Mouse (Mus musculus) forebrain, embryonic 11.5 days (tissue): ENCODE data around the gene Igsf23. TPM values are rescaled to one million over a fixed set of nuclear protein-coding genes. Genes with fewer than 3 reads are reported as not detected.
A peak's percentile ranks its signal among the peaks of the same experiment; 100 is the strongest.

Experiments
- ATAC-seq: fragments of 200-750 bp; cut with Nextera tagmentation; replicated peaks from 2 replicates; pipeline ENCODE4 v1.8.0; 2017; ENCODE audit warnings: moderate TSS enrichment; ENCODE audit not compliant: low FRiP score
- DNase-seq: peaks from one replicate; pipeline ENCODE4 v3.0.0-alpha.2; 2017; ENCODE audit warnings: low spot score
- H3K27ac ChIP-seq: fragments of 300-500 bp; sonication (generic); 2 replicates; pipeline ENCODE4 v1.5.1; 2014; ENCODE audit warnings: low read depth, low read length
- H3K27me3 ChIP-seq: fragments of 300-500 bp; sonication (generic); 2 replicates; pipeline ENCODE4 v1.6.1; 2014; ENCODE audit warnings: mild to moderate bottlenecking, low read length, mixed read lengths; ENCODE audit not compliant: control insufficient read depth, insufficient read depth
- H3K36me3 ChIP-seq: fragments of 300-500 bp; sonication (generic); 2 replicates; pipeline ENCODE4 v1.6.1; 2014; ENCODE audit warnings: mild to moderate bottlenecking, low read length, moderate library complexity, mixed read lengths; ENCODE audit not compliant: control insufficient read depth, insufficient read depth
- H3K4me1 ChIP-seq: fragments of 300-500 bp; sonication (generic); replicated peaks from 2 replicates; pipeline ENCODE4 v1.6.1; 2014; ENCODE audit warnings: low read length, mixed read lengths; ENCODE audit not compliant: control insufficient read depth, insufficient read depth
- H3K4me2 ChIP-seq: fragments of 300-500 bp; sonication (generic); 2 replicates; pipeline ENCODE4 v1.6.1; 2014; ENCODE audit warnings: low read depth, mild to moderate bottlenecking, low read length, moderate library complexity, mixed read lengths; ENCODE audit not compliant: severe bottlenecking
- H3K4me3 ChIP-seq: fragments of 300-500 bp; sonication (generic); 2 replicates; pipeline ENCODE4 v1.5.1; 2014; ENCODE audit warnings: low read depth, low read length
- H3K9ac ChIP-seq: fragments of 300-500 bp; sonication (generic); 2 replicates; pipeline ENCODE4 v1.6.1; 2014; ENCODE audit warnings: low read length
- H3K9me3 ChIP-seq: fragments of 300-500 bp; sonication (generic); 2 replicates; pipeline ENCODE4 v1.6.1; 2016; ENCODE audit warnings: low read length, mixed read lengths; ENCODE audit not compliant: control insufficient read depth
- WGBS: fragments of 180-500 bp; shearing (Covaris S2); extraction: QIAGEN DNeasy Blood & Tissue Kit; methylation state at CpG from one replicate; pipeline ENCODE4 v1.1.7; 2014; 5-methylcytosine and 5-hydroxymethylcytosine counted together
- polyA plus RNA-seq: library from polyadenylated mRNA; unstranded; fragments of >200 nt; fragmentation: Nextera tagmentation; extraction: Ambion mirVana; gene quantifications from 2 replicates; pipeline ENCODE4 v1.2.1, GENCODE M21; 2014

Gene Igsf23
- polyA plus RNA-seq, 1 experiment from 2014 or later, result 0.13 TPM

- H3K9ac ChIP-seq, result no peak overlapping the region
- WGBS, result 88% methylated on average over 23 of the region's 23 CpGs
- H3K4me1 ChIP-seq, result no peaks in the 10 kb centered on the region
- H3K4me2 ChIP-seq, result no peak overlapping the region
- no peaks in the 10 kb centered on the region for H3K27me3 ChIP-seq
- no peak for DNase-seq
- H3K4me3 ChIP-seq, result no peak overlapping the region
- no peaks in the 10 kb centered on the region for H3K36me3 ChIP-seq
- no peak for ATAC-seq
- H3K27ac ChIP-seq, result no peak overlapping the region
- no peaks in the 10 kb centered on the region for H3K9me3 ChIP-seq
Measured at GRCm38 (mm10) chr7:19911695-19912524, 38.6 kb downstream of the Igsf23 start.

- DNase-seq, result no peak
- Histone ChIP-seq H3K36me3 (no peaks in the 10 kb centered on the region), H3K27me3 (no peaks in the 10 kb centered on the region), H3K27ac (no peak overlapping the region), H3K4me1 (no peaks in the 10 kb centered on the region), H3K9me3 (no peaks in the 10 kb centered on the region), H3K4me2 (no peak overlapping the region), H3K4me3 (no peak overlapping the region), H3K9ac (no peak overlapping the region)
- 93% methylated on average over 6 of the region's 6 CpGs for WGBS
- no peak for ATAC-seq
Measured at GRCm38 (mm10) chr7:19911292-19911658, 39.3 kb downstream of the Igsf23 start.

- no peak overlapping the region for H3K9ac ChIP-seq
- 51% methylated on average over 21 of the region's 21 CpGs for WGBS
- no peaks in the 10 kb centered on the region for H3K4me1 ChIP-seq
- H3K27me3 ChIP-seq, result no peaks in the 10 kb centered on the region
- H3K36me3 ChIP-seq, result no peaks in the 10 kb centered on the region; the same call in 1 of the 2 replicates
- H3K9me3 ChIP-seq, result no peaks in the 10 kb centered on the region
- no peak overlapping the region for H3K4me2 ChIP-seq
- no peak overlapping the region for H3K27ac ChIP-seq
- DNase-seq (peak; percentile 89), ATAC-seq (peak; percentile 82)
- H3K4me3 ChIP-seq, result no peak overlapping the region
Measured at GRCm38 (mm10) chr7:19910421-19911291, 39.9 kb downstream of the Igsf23 start.

- ATAC-seq (no peak), DNase-seq (peak; percentile 65)
- Histone ChIP-seq H3K27me3 (no peaks in the 10 kb centered on the region), H3K4me3 (no peak overlapping the region), H3K4me2 (no peak overlapping the region), H3K9ac (no peak overlapping the region), H3K36me3 (no peaks in the 10 kb centered on the region), H3K27ac (no peak overlapping the region), H3K9me3 (peaks cover 2% of the 10 kb centered on the region; the same call in 1 of the 2 replicates), H3K4me1 (no peaks in the 10 kb centered on the region)
- WGBS, result 54% methylated on average over 8 of the region's 8 CpGs
Measured at GRCm38 (mm10) chr7:19889881-19890280, 60.7 kb downstream of the Igsf23 start.

GRCm38 (mm10) chr7:19887849-19888248 lies 62.7 kb downstream of the Igsf23 start, which contains the start of gene Ceacam19:
TSS of gene Ceacam19 (minus strand) at chr7:19887965.
- DNase-seq, result no peak
- Histone ChIP-seq H3K4me2 (no peak within 1 kb of the TSS), H3K27me3 (no peaks in the 10 kb centered on the region), H3K9ac (no peak within 1 kb of the TSS), H3K36me3 (no peaks in the 10 kb centered on the region), H3K4me1 (no peaks in the 10 kb centered on the region), H3K4me3 (no peak within 1 kb of the TSS), H3K27ac (no peak within 1 kb of the TSS), H3K9me3 (peaks cover 2% of the 10 kb centered on the region; the same call in 1 of the 2 replicates)
- WGBS, result 75% methylated on average over 7 of the region's 7 CpGs
- ATAC-seq, result no peak

Other genes with a start within 250 kb of the Igsf23 start
- 160 and 171 TPM in 2 replicates for gene Tomm40, start 235.3 kb downstream of the Igsf23 start, polyA plus RNA-seq
- 56.0 and 59.2 TPM in 2 replicates for gene Nectin2, start 200.3 kb downstream of the Igsf23 start, polyA plus RNA-seq
- gene Bcam, start 179.7 kb downstream of the Igsf23 start, polyA plus RNA-seq, result 17.6 and 21.5 TPM in 2 replicates
- gene Cblc, start 153.9 kb downstream of the Igsf23 start, polyA plus RNA-seq, result 0.28 and 0.84 TPM in 2 replicates
- 0.51 and 1.1 TPM in 2 replicates for gene Bcl3, start 128.0 kb downstream of the Igsf23 start, polyA plus RNA-seq
- not detected in 2 replicates for gene Gm19345, start 98.8 kb downstream of the Igsf23 start, polyA plus RNA-seq
- gene Ceacam16, start 89.5 kb downstream of the Igsf23 start, polyA plus RNA-seq, result 0.32 TPM in 1 of 2 replicates, not detected in the other
- gene Ceacam19, start 62.8 kb downstream of the Igsf23 start, polyA plus RNA-seq, result not detected in 2 replicates
- 2.6 and 2.8 TPM in 2 replicates for gene Pvr, start 29.6 kb downstream of the Igsf23 start, polyA plus RNA-seq
- not detected in 2 replicates for gene Ceacam20, start 14.7 kb upstream of the Igsf23 start, polyA plus RNA-seq
- not detected in 2 replicates for gene Nlrp9b, start 40.7 kb upstream of the Igsf23 start, polyA plus RNA-seq
- not detected in 2 replicates for gene Vmn1r91, start 148.9 kb upstream of the Igsf23 start, polyA plus RNA-seq
- not detected in 2 replicates for gene Gm16442, start 171.8 kb upstream of the Igsf23 start, polyA plus RNA-seq
- gene Vmn1r93, start 188.3 kb upstream of the Igsf23 start, polyA plus RNA-seq, result not detected in 2 replicates
- not detected in 2 replicates for gene Vmn1r94, start 217.6 kb upstream of the Igsf23 start, polyA plus RNA-seq
- not detected in 2 replicates for gene Vmn1r95, start 243.0 kb upstream of the Igsf23 start, polyA plus RNA-seq